Mouse (Mus musculus) yolk sac, embryonic 10.5 days (tissue): Measurements from ENCODE around the gene Ublcp1.
"Not testable (repeated sequence)": the region's sequence is repeated elsewhere in the genome, so short reads cannot be mapped to it uniquely, and the experiment has no call there.

Experiments
- DNase-seq: peaks from one replicate; pipeline ENCODE4 v3.0.0-alpha.2; 2017; ENCODE audit warnings: low spot score

Gene Ublcp1

GRCm38 (mm10) chr11:44494643-44495323, 24.5 kb upstream of the Ublcp1 start:
- no peak for DNase-seq

- no peak for DNase-seq
These were observed 18.8 kb upstream of the Ublcp1 start for GRCm38 (mm10) chr11:44489117-44489516.

- DNase-seq: no peak
These were observed 14.9 kb upstream of the Ublcp1 start for GRCm38 (mm10) chr11:44485089-44485736.

GRCm38 (mm10) chr11:44480246-44480645, 9.9 kb upstream of the Ublcp1 start:
- DNase-seq: no peak

- no peak for DNase-seq
These were observed 8.1 kb upstream of the Ublcp1 start for GRCm38 (mm10) chr11:44478382-44478781.

GRCm38 (mm10) chr11:44476445-44476844, 6.1 kb upstream of the Ublcp1 start:
- no peak for DNase-seq

- no peak for DNase-seq
These were observed 5.2 kb upstream of the Ublcp1 start for GRCm38 (mm10) chr11:44475467-44475866.

- DNase-seq: no peak
These were observed 1.2 kb upstream of the Ublcp1 start for GRCm38 (mm10) chr11:44471337-44471995.

- DNase-seq: peak; percentile 26
These were observed 459 bp downstream of the Ublcp1 start for GRCm38 (mm10) chr11:44469646-44470431.

GRCm38 (mm10) chr11:44468306-44468790, 1.9 kb downstream of the Ublcp1 start:
- no peak for DNase-seq

GRCm38 (mm10) chr11:44466949-44467442, 3.3 kb downstream of the Ublcp1 start:
- no peak for DNase-seq

- no peak for DNase-seq
These were observed 8.8 kb downstream of the Ublcp1 start for GRCm38 (mm10) chr11:44461493-44461892.

- DNase-seq: peak; percentile 13
These were observed 16.9 kb downstream of the Ublcp1 start for GRCm38 (mm10) chr11:44453423-44453822.

- DNase-seq: not testable (repeated sequence)
These were observed 18.3 kb downstream of the Ublcp1 start for GRCm38 (mm10) chr11:44452016-44452415.

GRCm38 (mm10) chr11:44451046-44451445, 19.3 kb downstream of the Ublcp1 start:
- no peak for DNase-seq

- DNase-seq: no peak
These were observed 32.5 kb downstream of the Ublcp1 start for GRCm38 (mm10) chr11:44437786-44438185.

- no peak for DNase-seq
These were observed 40.3 kb downstream of the Ublcp1 start for GRCm38 (mm10) chr11:44430036-44430435.

GRCm38 (mm10) chr11:44427951-44428350, 42.3 kb downstream of the Ublcp1 start:
- DNase-seq: no peak

- no peak for DNase-seq
These were observed 44.7 kb downstream of the Ublcp1 start for GRCm38 (mm10) chr11:44425626-44426025.

- DNase-seq: no peak
These were observed 45.3 kb downstream of the Ublcp1 start for GRCm38 (mm10) chr11:44425006-44425405.

GRCm38 (mm10) chr11:44423955-44424354, 46.3 kb downstream of the Ublcp1 start:
- DNase-seq: no peak

GRCm38 (mm10) chr11:44423261-44423660, 47.0 kb downstream of the Ublcp1 start:
- no peak for DNase-seq
